Comparison of ENCODE assay signal across 8 mouse cellular contexts in the genomic region with DNA sequence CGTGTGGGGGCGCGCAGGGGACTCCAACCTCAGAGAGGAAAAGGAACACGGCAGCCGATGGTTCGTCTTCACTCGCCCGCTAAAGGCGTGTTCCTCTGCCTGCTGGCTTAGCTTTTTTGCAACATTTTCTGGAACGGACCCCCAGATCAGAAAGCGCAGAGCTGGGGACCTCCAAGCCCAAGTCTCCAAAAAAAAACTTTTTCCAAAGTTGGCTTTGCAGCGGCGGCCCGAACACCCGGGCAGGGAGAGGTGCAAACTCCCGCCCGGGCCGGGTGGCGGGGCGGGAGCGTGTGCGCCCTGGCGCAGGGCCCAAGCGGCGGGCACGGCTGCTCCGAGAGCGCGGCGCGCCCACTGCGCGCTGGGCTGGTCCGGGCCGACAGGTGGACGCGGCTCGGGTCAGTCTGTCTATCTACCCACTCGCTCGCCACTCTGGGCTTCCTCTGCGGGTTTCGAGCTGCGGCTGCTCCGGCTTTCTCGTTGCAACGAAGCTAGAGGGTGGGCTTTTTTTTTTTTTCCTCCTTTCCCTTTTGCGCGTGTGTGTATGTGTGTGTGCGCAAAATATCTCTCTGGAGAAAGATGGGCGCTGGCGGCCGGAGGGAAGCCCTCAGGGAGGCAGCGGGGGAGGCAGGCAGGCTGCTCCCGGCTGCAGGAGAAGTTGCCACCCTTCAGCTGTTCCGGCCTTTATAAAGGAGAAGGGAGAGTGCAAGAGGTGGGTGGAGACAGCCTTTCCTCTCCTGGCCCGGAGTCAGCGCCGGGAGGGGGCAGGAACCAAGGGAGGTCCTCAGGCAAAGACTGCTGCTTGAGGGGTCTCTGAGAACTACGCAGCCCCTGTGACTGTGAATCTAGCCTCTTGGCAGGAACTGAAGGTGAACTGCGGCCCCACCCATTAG. TPM values are rescaled to one million over a fixed set of nuclear protein-coding genes. Genes with fewer than 3 reads are reported as not detected.
DNase-seq lines count a peak whose midpoint lies in the region; ATAC-seq and TF ChIP-seq lines count a peak whose summit lies in the region.

TSS of gene Pdgfb (minus strand) at position 657 of the 890 bp plus-strand sequence.

- TF ChIP-seq POLR2A in heart, adult 2 months (IDR thresholded peaks at IDR 0.05; ENCODE audit: insufficient read depth, low read depth, low read length) = peak; percentile 99
- peak; percentile 98 for TF ChIP-seq POLR2A in kidney, adult 2 months (IDR thresholded peaks at IDR 0.05; ENCODE audit: low read depth, low read length)
- TF ChIP-seq POLR2A in limb, embryonic 14.5 days (IDR thresholded peaks at IDR 0.05; ENCODE audit: borderline replicate concordance, extremely low read depth, insufficient read depth, insufficient read length) = no peak

- TF ChIP-seq EP300 in heart, adult 2 months (IDR thresholded peaks at IDR 0.05; ENCODE audit: insufficient read depth, low read depth, low read length) = peak; percentile 76; the same call in 1 of the 2 replicates

- H3K4me1 ChIP-seq in erythroblast, embryonic 14.5 days (ENCODE audit: control insufficient read depth) = peaks cover 24% of the 10 kb centered on the region
- H3K4me1 ChIP-seq in embryonic facial prominence, embryonic 11.5 days (ENCODE audit: control insufficient read depth, insufficient read depth, low read length) = peaks cover 9% of the 10 kb centered on the region; the same call in 1 of the 2 replicates
- H3K4me1 ChIP-seq in heart, adult 2 months (ENCODE audit: control insufficient read depth, insufficient read depth, low read length) = peaks cover 1% of the 10 kb centered on the region
- H3K4me1 ChIP-seq in kidney, adult 2 months (ENCODE audit: control insufficient read depth, insufficient read depth, low read length) = peaks cover 11% of the 10 kb centered on the region
- peaks cover 19% of the 10 kb centered on the region; the same call in 1 of the 2 replicates for H3K4me1 ChIP-seq in limb, embryonic 14.5 days (ENCODE audit: control insufficient read depth, insufficient read depth, low read length)
- H3K4me1 ChIP-seq in midbrain, embryonic 15.5 days = peaks cover 39% of the 10 kb centered on the region

- ATAC-seq in erythroblast, adult 5-6 weeks (replicated peaks; ENCODE audit: low FRiP score, poor library complexity, severe bottlenecking) = no peak
- no peak for ATAC-seq in embryonic facial prominence, embryonic 11.5 days (replicated peaks; ENCODE audit: insufficient number of reproducible peaks, low FRiP score, low TSS enrichment, low read depth)
- no peak for ATAC-seq in limb, embryonic 14.5 days (ENCODE audit: low FRiP score, low read depth)
- no peak for ATAC-seq in midbrain, embryonic 15.5 days (replicated peaks)

- H3K4me2 ChIP-seq in embryonic facial prominence, embryonic 11.5 days (ENCODE audit: low read depth, low read length) = peak within 1 kb of the TSS; percentile 84
- H3K4me2 ChIP-seq in limb, embryonic 14.5 days (replicated peaks; ENCODE audit: low read depth, low read length, severe bottlenecking) = peak within 1 kb of the TSS; percentile 99
- peak within 1 kb of the TSS; percentile 78 for H3K4me2 ChIP-seq in midbrain, embryonic 15.5 days

- peaks cover 67% of the 10 kb centered on the region for H3K27me3 ChIP-seq in erythroblast, embryonic 14.5 days (ENCODE audit: control insufficient read depth)
- H3K27me3 ChIP-seq in embryonic facial prominence, embryonic 11.5 days (ENCODE audit: control insufficient read depth, insufficient read depth, low read length) = peaks cover 62% of the 10 kb centered on the region
- H3K27me3 ChIP-seq in heart, adult 2 months (ENCODE audit: control insufficient read depth, insufficient read depth, low read length) = peaks cover 1% of the 10 kb centered on the region; the same call in 1 of the 2 replicates
- H3K27me3 ChIP-seq in kidney, adult 2 months (replicated peaks; ENCODE audit: control insufficient read depth, insufficient read depth, low read length) = no peaks in the 10 kb centered on the region
- H3K27me3 ChIP-seq in limb, embryonic 14.5 days (ENCODE audit: control insufficient read depth, insufficient read depth, low read length) = peaks cover 58% of the 10 kb centered on the region
- peaks cover 53% of the 10 kb centered on the region for H3K27me3 ChIP-seq in midbrain, embryonic 15.5 days (replicated peaks)

- H3K9ac ChIP-seq in embryonic facial prominence, embryonic 11.5 days (replicated peaks; ENCODE audit: low read length) = peak within 1 kb of the TSS; percentile 39
- H3K9ac ChIP-seq in heart, adult 2 months (ENCODE audit: low read depth, low read length) = peak within 1 kb of the TSS; percentile 89
- peak within 1 kb of the TSS; percentile 69 for H3K9ac ChIP-seq in limb, embryonic 14.5 days (ENCODE audit: low read depth, low read length, severe bottlenecking)
- H3K9ac ChIP-seq in midbrain, embryonic 15.5 days = peak within 1 kb of the TSS; percentile 69

- 1% methylated on average over 57 of the region's 60 CpGs for WGBS in embryonic facial prominence, embryonic 11.5 days
- WGBS in heart, adult 2 months = 1% methylated on average over 60 of the region's 60 CpGs
- WGBS in kidney, adult 2 months = under 1% methylated on average over 60 of the region's 60 CpGs
- under 1% methylated on average over 59 of the region's 60 CpGs for WGBS in limb, embryonic 14.5 days
- under 1% methylated on average over 60 of the region's 60 CpGs for WGBS in midbrain, embryonic 15.5 days

- peaks cover 5% of the 10 kb centered on the region for H3K79me2 ChIP-seq in heart, adult 2 months (replicated peaks; ENCODE audit: control insufficient read depth, insufficient read depth, low read length)

- intact Hi-C loops in heart, adult 2 months (cut with DNase I) = loop anchor here (1.0 to 2.0 kb wide), 3 partner anchors 10 to 62 kb away; no protein-coding TSS in a partner anchor

- no peaks in the 10 kb centered on the region for H3K36me3 ChIP-seq in erythroblast, embryonic 14.5 days (ENCODE audit: control insufficient read depth)
- no peaks in the 10 kb centered on the region for H3K36me3 ChIP-seq in embryonic facial prominence, embryonic 11.5 days (replicated peaks; ENCODE audit: control insufficient read depth, insufficient read depth, low read depth, low read length)
- no peaks in the 10 kb centered on the region for H3K36me3 ChIP-seq in heart, adult 2 months (ENCODE audit: control insufficient read depth, insufficient read depth, low read length)
- no peaks in the 10 kb centered on the region for H3K36me3 ChIP-seq in kidney, adult 2 months (ENCODE audit: control insufficient read depth, insufficient read depth, low read length)
- H3K36me3 ChIP-seq in limb, embryonic 14.5 days (ENCODE audit: control insufficient read depth, insufficient read depth, low read length) = no peaks in the 10 kb centered on the region
- no peaks in the 10 kb centered on the region for H3K36me3 ChIP-seq in midbrain, embryonic 15.5 days (replicated peaks)

- TF ChIP-seq CTCF in heart, adult 2 months (IDR thresholded peaks at IDR 0.05) = no peak
- no peak for TF ChIP-seq CTCF in kidney, adult 2 months (conservative IDR thresholded peaks at IDR 0.05; ENCODE audit: insufficient read depth, insufficient read length, low read depth, low read length)

- H3K27ac ChIP-seq in embryonic facial prominence, embryonic 11.5 days (replicated peaks; ENCODE audit: low read depth, low read length) = no peak within 1 kb of the TSS
- H3K27ac ChIP-seq in heart, adult 2 months = peak within 1 kb of the TSS; percentile 96
- peak within 1 kb of the TSS; percentile 97 for H3K27ac ChIP-seq in kidney, adult 2 months (ENCODE audit: insufficient read depth, low read depth, low read length)
- H3K27ac ChIP-seq in limb, embryonic 14.5 days (replicated peaks; ENCODE audit: low read depth, low read length) = no peak within 1 kb of the TSS
- peak within 1 kb of the TSS; percentile 16 for H3K27ac ChIP-seq in midbrain, embryonic 15.5 days

- peak; percentile 42 for DNase-seq in embryonic facial prominence, embryonic 11.5 days (ENCODE audit: low spot score)
- peak; percentile 86 to 88 for DNase-seq in heart, adult 2 months
- peak; percentile 90 for DNase-seq in kidney, adult 2 months
- DNase-seq in limb, embryonic 14.5 days (ENCODE audit: low spot score) = peak; percentile 32
- DNase-seq in thymus, postnatal 0 days (ENCODE audit: low spot score) = peak; percentile 42

- peaks cover 2% of the 10 kb centered on the region; the same call in 1 of the 2 replicates for H3K9me3 ChIP-seq in erythroblast, embryonic 14.5 days (ENCODE audit: control insufficient read depth, low read length)
- H3K9me3 ChIP-seq in embryonic facial prominence, embryonic 11.5 days (replicated peaks; ENCODE audit: control insufficient read depth, low read length) = no peaks in the 10 kb centered on the region
- no peaks in the 10 kb centered on the region for H3K9me3 ChIP-seq in limb, embryonic 14.5 days (ENCODE audit: control insufficient read depth, low read length)
- H3K9me3 ChIP-seq in midbrain, embryonic 15.5 days = no peaks in the 10 kb centered on the region

- peak within 1 kb of the TSS; percentile 34 for H3K4me3 ChIP-seq in erythroblast, embryonic 14.5 days (replicated peaks)
- H3K4me3 ChIP-seq in embryonic facial prominence, embryonic 11.5 days (ENCODE audit: low read depth, low read length) = peak within 1 kb of the TSS; percentile 58
- peak within 1 kb of the TSS; percentile 80 for H3K4me3 ChIP-seq in heart, adult 2 months
- H3K4me3 ChIP-seq in kidney, adult 2 months (ENCODE audit: insufficient read depth, low read depth, low read length) = peak within 1 kb of the TSS; percentile 76
- H3K4me3 ChIP-seq in limb, embryonic 14.5 days (replicated peaks; ENCODE audit: low read length) = peak within 1 kb of the TSS; percentile 61
- peak within 1 kb of the TSS; percentile 65 for H3K4me3 ChIP-seq in midbrain, embryonic 15.5 days

RNA-seq across cellular contexts. Expression of gene Pdgfb, which starts in this region (rescaled TPM):
- polyA plus RNA-seq in erythroblast, embryonic 14.5 days (2012) = 0.08 and 0.09 TPM in 2 replicates
- not detected in 2 replicates for total RNA-seq in erythroblast, adult 5-6 weeks (2015; ENCODE audit: low replicate concordance)
- total RNA-seq in erythroblast, adult 5-6 weeks (2017; ENCODE audit: low replicate concordance) = 0.42 and 0.94 TPM in 2 replicates
- polyA plus RNA-seq in embryonic facial prominence, embryonic 11.5 days (2014; fragmentation: Nextera tagmentation; extraction: Ambion mirVana) = 2.5 and 2.8 TPM in 2 replicates
- 10 to 100 TPM; 27.1 to 27.3 TPM for total RNA-seq in heart, adult 2 months (2021)
- 32.6 and 45.1 TPM in 2 replicates for polyA plus RNA-seq in heart, adult 2 months (2012; rRNA removed)
- 32.2 and 33.4 TPM in 2 replicates for polyA plus RNA-seq in kidney, adult 2 months (2012; rRNA removed)
- polyA plus RNA-seq in limb, embryonic 14.5 days (2012; rRNA removed) = 15.4 and 19.9 TPM in 2 replicates
- polyA plus RNA-seq in limb, embryonic 14.5 days (2014; fragmentation: Nextera tagmentation; extraction: Ambion mirVana) = 4.2 and 5.0 TPM in 2 replicates
- polyA plus RNA-seq in midbrain, embryonic 15.5 days (2015; fragmentation: Nextera tagmentation; extraction: Ambion mirVana) = 4.4 and 4.8 TPM in 2 replicates
- 2.2 and 2.7 TPM in 2 replicates for polyA plus RNA-seq in thymus, postnatal 0 days (2015; fragmentation: Nextera tagmentation; extraction: Ambion mirVana)

Comparison
In these comparisons a context has a peak if more than half of its experiments do, and no peak if none do; other contexts are left out.
1. RNA of gene Pdgfb (total RNA-seq): 27.1 to 27.3 TPM in heart, adult 2 months; 0.42 to 0.94 TPM in erythroblast, adult 5-6 weeks; every median in the first group is over 10 times any median in the second.
2. DNase-seq: peak in every context shown above with its lines; median percentile 90 in kidney, adult 2 months; 87 in heart, adult 2 months; 42 in embryonic facial prominence, embryonic 11.5 days; 42 in thymus, postnatal 0 days; 32 in limb, embryonic 14.5 days.
3. H3K27ac ChIP-seq: peak in heart, adult 2 months (single experiment), kidney, adult 2 months (single experiment) and midbrain, embryonic 15.5 days (single experiment); none in embryonic facial prominence, embryonic 11.5 days (single experiment) and limb, embryonic 14.5 days (single experiment).
4. H3K9ac ChIP-seq: peak in every context shown above with its lines; median percentile 89 in heart, adult 2 months; 69 in limb, embryonic 14.5 days; 69 in midbrain, embryonic 15.5 days; 39 in embryonic facial prominence, embryonic 11.5 days.
5. Peak in every context shown above with its lines, with median percentiles within 50 percentile points of each other: H3K4me3 ChIP-seq and H3K4me2 ChIP-seq.